Mouse (Mus musculus) left cerebral cortex, postnatal 36 days (tissue): ENCODE measurements around the gene Clybl. TPM values are rescaled to one million over a fixed set of nuclear protein-coding genes. Genes with fewer than 3 reads are reported as not detected.

Experiments
- DNase-seq, 2 experiments: peaks; one replicate each; pipeline ENCODE4 v3.0.0; 2021 to 2022; ENCODE audit warnings: low spot score in 2 of 2, mixed read lengths in 1 of 2
- intact Hi-C: fragments of 180-260 bp; cut with DNase I; formaldehyde crosslinking; loops from one replicate; pipeline ENCODE4 v1.15.1; 2025
- total RNA-seq, 2 experiments: library from RNA; stranded (reverse); gene quantifications; 2 replicates each; pipeline ENCODE4 v1.2.3; 2021

Gene Clybl
- total RNA-seq, 2 experiments from 2014 or later = 21.2 to 31.3 TPM

GRCm38 (mm10) chr14:122376482-122377143 lies 195.1 kb downstream of the Clybl start:
- no peak for DNase-seq
- intact Hi-C loops = no loop called here

GRCm38 (mm10) chr14:122377681-122378080 lies 196.2 kb downstream of the Clybl start:
- DNase-seq = no peak
- intact Hi-C loops = no loop called here

- intact Hi-C loops = no loop called here
Measured at GRCm38 (mm10) chr14:122379076-122379475, 197.6 kb downstream of the Clybl start.

GRCm38 (mm10) chr14:122379996-122380395 lies 198.5 kb downstream of the Clybl start:
- intact Hi-C loops = loop anchor here (5.0 kb wide), 1 partner anchor 87 kb away; the partner anchor contains the start of gene Zic5

More at GRCm38 (mm10) chr14:122379076-122379475, 197.6 kb downstream of the Clybl start:
- no peak for DNase-seq

GRCm38 (mm10) chr14:122380896-122381845 lies 199.7 kb downstream of the Clybl start:
- intact Hi-C loops = loop anchor here (5.0 kb wide), 1 partner anchor 86 kb away; the partner anchor contains the start of gene Zic5
- no peak for DNase-seq

More at GRCm38 (mm10) chr14:122379996-122380395, 198.5 kb downstream of the Clybl start:
- DNase-seq = no peak

GRCm38 (mm10) chr14:122382281-122382680 lies 200.8 kb downstream of the Clybl start:
- intact Hi-C loops = loop anchor here (5.0 kb wide), 1 partner anchor 85 kb away; the partner anchor contains the start of gene Zic5
- DNase-seq = no peak

GRCm38 (mm10) chr14:122383931-122384330 lies 202.4 kb downstream of the Clybl start:
- intact Hi-C loops = loop anchor here (5.0 kb wide), 1 partner anchor 83 kb away; the partner anchor contains the start of gene Zic5
- no peak for DNase-seq

- DNase-seq = no peak
- intact Hi-C loops = loop anchor here (5.0 kb wide), 1 partner anchor 83 kb away; the partner anchor contains the start of gene Zic5
Measured at GRCm38 (mm10) chr14:122384447-122385237, 203.1 kb downstream of the Clybl start.

GRCm38 (mm10) chr14:122385238-122385534 lies 203.7 kb downstream of the Clybl start:
- no peak for DNase-seq
- intact Hi-C loops = no loop called here

- no peak for DNase-seq
- intact Hi-C loops = no loop called here
Measured at GRCm38 (mm10) chr14:122385758-122386157, 204.3 kb downstream of the Clybl start.

- intact Hi-C loops = no loop called here
- no peak for DNase-seq
Measured at GRCm38 (mm10) chr14:122386281-122387130, 205.0 kb downstream of the Clybl start.

- no peak for DNase-seq
- intact Hi-C loops = no loop called here
Measured at GRCm38 (mm10) chr14:122387781-122388180, 206.3 kb downstream of the Clybl start.

GRCm38 (mm10) chr14:122388431-122389031 lies 207.0 kb downstream of the Clybl start:
- intact Hi-C loops = no loop called here
- no peak for DNase-seq

GRCm38 (mm10) chr14:122389684-122390370 lies 208.3 kb downstream of the Clybl start:
- DNase-seq = no peak
- intact Hi-C loops = no loop called here

- intact Hi-C loops = no loop called here
- DNase-seq = no peak
Measured at GRCm38 (mm10) chr14:122390935-122391334, 209.4 kb downstream of the Clybl start.

- no peak for DNase-seq
- intact Hi-C loops = no loop called here
Measured at GRCm38 (mm10) chr14:122393119-122393518, 211.6 kb downstream of the Clybl start.

- no peak for DNase-seq
- intact Hi-C loops = no loop called here
Measured at GRCm38 (mm10) chr14:122398676-122399075, 217.2 kb downstream of the Clybl start.

GRCm38 (mm10) chr14:122399906-122400305 lies 218.4 kb downstream of the Clybl start:
- DNase-seq = no peak
- intact Hi-C loops = no loop called here
